Mouse (Mus musculus): ENCODE results near the gene Cpne2.

DNA sequence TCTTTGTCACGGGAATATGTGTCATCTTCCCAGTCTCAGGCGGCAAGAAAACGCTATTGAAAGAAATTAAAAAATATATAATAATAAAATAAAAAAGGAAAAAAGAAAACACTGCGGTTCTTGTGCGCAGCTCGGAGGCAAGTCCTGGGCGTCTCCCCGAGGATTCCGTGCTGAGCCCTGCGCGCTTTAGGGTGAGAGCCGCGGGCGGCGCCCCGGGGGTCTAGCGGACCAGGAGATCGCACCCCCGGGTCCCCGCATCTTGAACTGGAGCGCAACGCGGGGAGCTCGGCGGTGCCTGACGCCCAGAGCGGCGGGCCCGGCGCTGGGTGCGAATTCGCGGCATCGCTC, 291 bp upstream of the Cpne2 start:
- TF ChIP-seq POLR2A (IDR thresholded peaks at IDR 0.05; ENCODE audit: control insufficient read depth, extremely low read depth, insufficient read depth, low read length, poor library complexity) (0 out of 2 replicates have a peak, but pooled peaks have one; percentile 11), CTCF (IDR thresholded peaks at IDR 0.05; ENCODE audit: borderline replicate concordance, control insufficient read depth, extremely low read depth, insufficient read depth, low read length, poor library complexity) (no peak)

Measured in thymus, adult 2 months (tissue).